Mouse (Mus musculus): ENCODE data around the gene Gpr157.

- TF ChIP-seq EP300 (IDR thresholded peaks at IDR 0.05): no peak
- TF ChIP-seq CTCF (IDR thresholded peaks at IDR 0.05): no peak
These were observed 48.1 kb downstream of the Gpr157 start for GRCm38 (mm10) chr4:150135254-150135653.

All from lung, postnatal 0 days (tissue).